Mouse (Mus musculus) testis, postnatal 14 days (tissue): ENCODE results near the gene Pla2g1b.
A peak's percentile ranks its signal among the peaks of the same experiment; 100 is the strongest.
"Not testable (repeated sequence)": the region's sequence is repeated elsewhere in the genome, so short reads cannot be mapped to it uniquely, and the experiment has no call there.

ENCODE experiments used
- DNase-seq: peaks from one replicate; pipeline ENCODE4 v3.0.0; 2021; ENCODE audit warnings: low spot score

Pla2g1b gene

DNA sequence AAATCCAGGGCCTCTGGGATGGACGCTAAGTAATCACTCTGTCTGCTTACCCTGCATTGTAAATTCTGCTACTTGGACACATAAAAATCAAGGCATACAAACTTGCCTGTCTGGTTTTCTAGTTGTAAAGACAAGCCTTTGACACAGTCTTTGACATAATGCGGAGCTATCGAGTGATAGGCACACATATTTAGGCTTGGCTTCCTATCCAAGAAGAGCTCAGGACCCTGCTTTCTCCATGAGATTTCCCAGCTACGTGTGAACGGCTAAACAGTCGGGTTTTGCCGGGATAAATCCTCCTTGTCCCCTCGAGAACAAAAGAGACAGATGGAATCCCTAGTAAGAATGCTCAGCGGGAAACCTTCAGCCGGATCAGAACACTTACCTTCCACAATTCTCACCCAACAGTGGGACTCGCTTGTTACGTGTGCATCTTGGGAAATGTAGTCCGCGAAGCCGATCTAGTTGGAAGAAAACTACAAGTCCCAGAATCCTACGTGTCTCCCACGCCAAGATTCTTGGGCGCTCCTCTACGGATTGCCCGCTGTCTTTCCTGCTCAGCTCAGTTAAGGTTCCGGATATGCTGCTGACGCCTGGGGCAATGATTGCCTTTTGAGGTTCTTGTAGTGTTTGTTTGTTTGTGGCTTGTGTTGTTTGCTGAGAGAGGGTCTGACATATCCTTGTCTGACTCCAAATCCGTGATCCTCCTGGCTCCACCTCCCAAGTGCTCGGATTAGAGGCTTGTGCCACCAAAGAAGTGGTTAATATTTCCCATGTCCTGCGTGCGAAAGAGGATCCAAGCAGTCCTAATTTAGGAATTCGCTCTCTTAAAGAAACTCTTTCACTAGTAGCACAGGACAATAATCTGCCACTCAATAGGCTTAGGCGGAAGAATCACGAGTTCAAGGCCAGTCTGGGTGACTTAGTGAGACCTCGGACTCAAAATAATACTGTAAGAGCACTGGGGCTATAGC is 18.2 kb downstream of the Pla2g1b start, which contains the start of gene Sirt4:
TSS of gene Sirt4 (minus strand) at position 779 of the 974 bp plus-strand sequence.
- DNase-seq = peak; percentile 90

DNA sequence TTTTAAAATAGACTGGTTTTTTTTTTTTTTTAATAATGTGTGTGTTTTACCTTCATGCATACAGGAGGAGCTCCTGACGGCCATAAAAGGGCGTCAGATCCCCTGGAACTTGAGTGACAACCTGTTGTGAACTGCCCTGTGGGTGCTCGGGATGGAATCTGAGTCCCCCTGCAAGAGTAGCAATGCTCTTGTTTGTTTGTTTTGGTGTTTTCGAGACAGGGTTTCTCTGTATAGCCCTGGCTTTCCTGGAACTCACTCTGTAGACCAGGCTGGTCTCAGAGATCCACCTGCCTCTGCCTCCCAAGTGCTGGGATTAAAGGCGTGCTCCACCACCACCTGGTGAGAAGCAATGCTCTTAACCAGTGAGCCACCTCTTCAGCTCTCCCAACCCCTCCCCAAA is 18.9 kb downstream of the Pla2g1b start:
- no peak for DNase-seq

GRCm38 (mm10) chr5:115485489-115486205 is 19.6 kb downstream of the Pla2g1b start:
- DNase-seq = no peak

DNA sequence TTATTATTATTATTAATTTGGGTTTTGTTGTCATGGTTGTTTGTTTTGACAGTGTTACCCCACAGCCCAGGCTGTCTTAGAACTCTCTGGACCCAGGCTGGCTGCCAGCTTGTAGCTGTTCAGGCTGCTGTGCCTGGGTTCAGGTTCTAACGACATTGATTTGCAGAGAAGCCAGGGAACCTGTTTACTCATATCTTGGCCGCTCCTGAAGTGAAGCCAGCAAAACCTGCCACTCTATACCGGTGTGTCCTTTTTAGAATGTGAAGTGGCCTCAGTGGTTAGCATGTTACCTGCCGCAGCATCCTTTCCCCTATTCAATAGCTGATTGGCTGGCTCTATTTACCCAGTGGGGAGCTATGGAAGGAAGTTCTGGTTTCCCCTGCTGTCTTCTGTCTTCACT is 20.7 kb downstream of the Pla2g1b start:
- DNase-seq = no peak

- no peak for DNase-seq
These were observed 21.3 kb downstream of the Pla2g1b start for GRCm38 (mm10) chr5:115487353-115487752.

DNA sequence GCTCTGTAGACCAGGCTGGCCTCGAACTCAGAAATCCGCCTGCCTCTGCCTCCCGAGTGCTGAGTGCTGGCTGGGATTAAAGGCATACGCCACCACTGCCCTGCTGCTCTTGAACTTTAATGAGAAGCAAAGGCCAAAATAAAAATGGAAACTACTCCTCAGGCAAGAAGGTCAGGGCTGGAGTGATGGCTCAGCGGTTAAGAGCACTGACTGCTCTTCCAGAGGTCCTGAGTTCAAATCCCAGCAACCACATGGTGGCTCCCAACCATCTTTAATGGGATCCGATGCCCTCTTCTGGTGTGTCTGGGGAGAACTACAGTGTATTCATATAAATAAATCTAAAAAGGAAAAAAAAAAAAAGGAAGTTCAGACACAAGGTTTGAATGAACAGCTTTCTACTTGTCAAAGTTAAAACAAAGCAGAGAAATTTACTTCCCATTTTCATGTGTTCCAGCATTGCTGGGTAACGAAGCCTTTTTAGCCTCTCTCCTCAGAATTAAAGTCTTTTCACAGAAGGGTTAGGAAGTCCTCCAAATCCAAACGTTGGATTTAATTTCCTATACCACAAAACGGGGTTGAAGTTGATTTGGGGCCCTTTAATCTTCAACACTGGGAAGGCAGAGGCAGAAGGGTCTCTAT is 22.0 kb downstream of the Pla2g1b start:
- no peak for DNase-seq

DNA sequence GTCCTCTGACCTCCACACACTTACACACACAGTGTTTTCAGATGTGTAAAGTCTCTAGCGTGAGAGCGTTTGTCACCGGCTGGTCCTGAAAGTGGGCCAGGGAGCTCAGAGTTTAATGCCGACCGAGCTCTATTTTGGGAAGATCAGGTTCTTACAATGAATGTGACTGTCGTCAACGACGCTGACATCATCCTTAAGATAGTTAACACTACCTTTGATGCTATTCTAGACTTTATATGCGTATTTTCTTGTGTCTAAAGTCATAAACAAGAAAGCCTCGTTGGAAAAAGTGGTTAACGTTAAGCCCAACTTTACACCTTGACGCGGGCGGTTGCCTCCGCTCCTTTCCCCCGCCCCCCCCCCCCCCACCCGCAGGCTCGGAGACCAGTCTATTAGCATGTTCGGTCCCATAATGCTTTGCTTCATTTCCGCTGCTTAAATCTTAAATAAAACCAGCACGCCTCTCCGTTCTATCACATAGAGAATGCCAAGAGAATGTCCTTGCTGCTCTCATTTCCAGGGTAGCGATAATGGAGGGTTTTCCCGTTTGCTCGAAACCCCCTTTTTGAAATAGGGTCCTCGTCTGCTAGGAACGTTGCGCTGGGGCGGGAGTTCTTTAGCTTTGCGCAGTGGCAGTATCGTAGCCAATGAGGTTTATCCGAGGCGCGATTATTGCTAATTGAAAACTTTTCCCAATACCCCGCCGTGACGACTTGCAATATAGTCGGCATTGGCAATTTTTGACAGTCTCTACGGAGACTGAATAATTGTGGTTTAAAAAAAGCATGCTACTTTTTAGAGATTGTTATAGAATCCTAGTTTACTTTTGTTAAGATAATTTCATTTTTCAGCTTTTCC is 23.0 kb downstream of the Pla2g1b start:
- peak; percentile 86 for DNase-seq

- DNase-seq = peak; percentile 91
These were observed 23.9 kb downstream of the Pla2g1b start for GRCm38 (mm10) chr5:115489699-115490637.

DNA sequence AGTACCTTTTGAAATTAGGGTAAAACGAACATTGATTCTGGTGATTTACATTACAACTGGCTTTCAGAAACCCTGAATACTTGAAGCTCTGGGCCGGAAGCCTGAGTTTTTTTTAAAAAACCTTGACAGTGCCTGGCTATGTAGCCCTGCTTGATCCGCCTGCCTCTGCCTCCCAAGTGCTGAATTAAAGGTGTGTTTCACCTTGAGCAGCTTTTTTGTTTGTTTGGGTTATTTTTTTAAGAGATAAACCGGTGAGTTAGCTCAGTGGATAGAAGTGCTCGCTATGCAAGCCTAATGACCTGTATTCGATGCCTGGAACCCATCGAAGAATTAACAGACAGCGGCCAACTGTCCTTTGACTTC is 24.6 kb downstream of the Pla2g1b start:
- DNase-seq = no peak

DNA sequence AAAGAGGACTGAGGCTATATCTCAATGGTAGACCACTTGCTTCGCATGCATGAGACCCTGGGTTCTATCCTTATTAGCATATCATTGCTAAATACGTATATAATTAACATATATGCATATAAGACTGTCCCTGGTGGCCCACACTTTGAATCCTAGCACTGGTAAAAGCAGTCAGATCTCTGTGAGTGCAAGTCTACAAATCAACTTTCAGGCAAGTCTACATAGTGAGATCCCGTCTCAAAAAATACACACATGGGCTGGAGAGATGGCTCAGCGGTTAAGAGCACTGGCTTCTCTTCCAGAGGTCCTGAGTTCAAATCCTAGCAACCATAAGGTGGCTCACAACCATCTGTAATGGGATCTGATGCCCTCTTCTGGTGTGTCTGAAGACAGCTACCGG is 25.0 kb downstream of the Pla2g1b start:
- no peak for DNase-seq

DNA sequence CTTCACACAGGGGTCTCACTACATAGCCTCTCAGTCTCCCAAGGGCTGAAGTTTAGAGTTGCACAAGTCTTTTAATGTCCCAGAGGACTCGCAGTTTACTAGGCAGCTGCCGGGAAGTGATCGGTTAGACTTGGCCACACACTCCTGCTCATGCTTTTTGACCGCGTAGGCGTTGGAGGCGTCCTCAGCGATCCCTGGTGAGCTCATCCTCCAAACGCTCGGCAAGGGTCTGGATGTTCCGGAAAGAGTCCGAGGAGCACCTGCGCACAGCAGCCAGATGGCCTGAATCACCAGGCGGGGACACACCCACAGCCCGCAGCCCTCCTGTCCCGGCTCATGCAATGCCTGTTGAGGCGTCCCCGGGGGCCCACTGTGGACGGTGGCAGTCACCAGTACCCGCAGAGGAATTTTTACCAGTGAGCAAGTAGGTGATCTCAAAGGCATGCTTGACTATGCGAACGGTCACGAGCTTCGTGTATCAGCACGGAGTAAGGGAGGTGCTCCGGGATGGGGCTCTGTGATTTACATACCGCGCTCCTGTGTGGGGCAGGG is 25.8 kb downstream of the Pla2g1b start:
- peak; percentile 82 for DNase-seq

DNA sequence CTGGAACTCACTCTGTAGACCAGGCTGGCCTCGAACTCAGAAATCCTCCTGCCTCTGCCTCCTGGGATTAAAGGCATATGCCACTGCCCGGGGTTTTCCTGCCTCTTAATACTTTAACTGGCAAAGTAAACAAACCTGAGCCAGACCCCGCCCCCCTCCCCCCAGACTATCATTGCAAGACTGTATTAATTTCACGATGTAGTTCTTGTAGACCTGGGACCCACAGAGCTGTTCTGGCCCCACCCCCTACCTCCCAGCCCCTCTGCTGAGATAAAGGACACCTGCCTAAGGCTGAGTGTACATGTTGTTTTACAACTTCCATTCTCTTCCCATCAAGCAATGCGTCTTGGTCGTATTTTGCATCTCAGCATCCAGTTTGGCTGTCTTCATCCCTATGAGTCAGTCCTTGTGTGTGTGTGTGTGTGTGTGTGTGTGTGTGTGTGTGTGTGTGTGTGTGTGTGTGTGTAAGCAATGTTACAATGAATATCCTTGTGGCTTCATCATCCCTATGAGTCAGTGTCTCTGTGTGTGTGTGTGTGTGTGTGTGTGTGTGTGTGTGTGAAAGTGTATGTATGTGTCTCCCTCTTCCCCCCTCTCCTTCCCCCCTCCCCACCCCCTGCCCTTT is 26.8 kb downstream of the Pla2g1b start:
- DNase-seq = no peak

DNA sequence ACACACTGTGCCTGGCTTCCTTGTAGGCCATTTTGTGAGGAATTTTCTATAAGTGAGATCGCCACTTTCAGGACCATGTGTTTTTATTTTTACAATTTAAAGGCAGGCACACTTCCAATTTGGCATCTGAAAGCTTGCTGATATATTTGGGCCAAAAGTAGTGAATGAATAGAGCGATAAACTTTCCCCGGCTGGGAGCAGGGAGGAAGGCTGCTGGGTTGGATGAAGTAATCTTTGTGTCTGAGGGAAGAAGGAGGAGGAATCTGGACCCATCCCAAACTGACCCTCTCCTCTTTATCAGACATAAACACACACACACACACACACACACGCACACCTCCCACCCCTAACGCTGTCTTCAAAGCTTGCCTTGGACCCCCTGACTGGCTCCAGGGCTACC is 27.4 kb downstream of the Pla2g1b start:
- DNase-seq = no peak

- DNase-seq = not testable (repeated sequence)
These were observed 29.6 kb downstream of the Pla2g1b start for GRCm38 (mm10) chr5:115495618-115496017.

- no peak for DNase-seq
These were observed 31.0 kb downstream of the Pla2g1b start for GRCm38 (mm10) chr5:115497033-115497432.

- DNase-seq = no peak
These were observed 32.5 kb downstream of the Pla2g1b start for GRCm38 (mm10) chr5:115498307-115499240.

- DNase-seq = no peak
These were observed 34.4 kb downstream of the Pla2g1b start for GRCm38 (mm10) chr5:115500383-115500935.

DNA sequence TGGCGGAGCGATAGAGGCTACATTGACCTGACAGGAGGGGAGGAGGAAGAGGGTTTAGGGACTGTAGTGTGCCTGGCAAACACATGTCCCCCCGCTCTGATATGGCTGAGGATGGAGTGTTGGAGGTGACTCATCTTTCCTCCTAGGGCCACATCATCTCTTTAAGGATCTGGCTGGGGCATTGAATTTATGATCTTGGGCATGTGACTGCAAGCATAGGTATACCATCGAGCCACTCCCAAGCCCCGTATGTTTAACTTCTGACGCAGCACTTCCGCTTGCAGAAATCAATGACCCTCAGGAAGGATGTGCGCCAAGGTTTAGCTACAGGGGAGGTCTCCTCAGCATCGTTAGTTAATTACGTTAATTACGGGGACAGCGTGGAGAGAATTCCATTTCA is 37.0 kb downstream of the Pla2g1b start:
- no peak for DNase-seq
